Mouse (Mus musculus) hindbrain, postnatal 0 days (tissue): ENCODE data around the gene Ms4a14. TPM values are rescaled to one million over a fixed set of nuclear protein-coding genes. Genes with fewer than 3 reads are reported as not detected.

ENCODE experiments used
- ATAC-seq: fragments of 200-750 bp; cut with Nextera tagmentation; 2 replicates; pipeline ENCODE4 v1.8.0; 2017; ENCODE audit warnings: mild to moderate bottlenecking, moderate TSS enrichment, moderate library complexity
- DNase-seq: peaks from one replicate; pipeline ENCODE4 v3.0.0-alpha.2; 2015; ENCODE audit warnings: low spot score
- H3K27ac ChIP-seq: fragments of 300-500 bp; sonication (generic); 2 replicates; pipeline ENCODE4 v1.5.1; 2014; ENCODE audit warnings: mild to moderate bottlenecking
- H3K27me3 ChIP-seq: fragments of 300-500 bp; sonication (generic); 2 replicates; pipeline ENCODE4 v1.6.1; 2014; ENCODE audit warnings: low read length, mixed read lengths; ENCODE audit not compliant: insufficient read depth
- H3K36me3 ChIP-seq: fragments of 300-500 bp; sonication (generic); 2 replicates; pipeline ENCODE4 v1.6.1; 2014; ENCODE audit warnings: low read length, mixed read lengths; ENCODE audit not compliant: insufficient read depth
- H3K4me1 ChIP-seq: fragments of 300-500 bp; sonication (generic); 2 replicates; pipeline ENCODE4 v1.6.1; 2014; ENCODE audit warnings: antibody characterized with exemption, low read length, mixed read lengths; ENCODE audit not compliant: insufficient read depth
- H3K4me2 ChIP-seq: fragments of 300-500 bp; sonication (generic); 2 replicates; pipeline ENCODE4 v1.6.1; 2014; ENCODE audit warnings: low read depth, mild to moderate bottlenecking, low read length, moderate library complexity, mixed read lengths
- H3K4me3 ChIP-seq: fragments of 300-500 bp; sonication (generic); 2 replicates; pipeline ENCODE4 v1.5.1; 2014; ENCODE audit warnings: low read length
- H3K9ac ChIP-seq: fragments of 300-500 bp; sonication (generic); replicated peaks from 2 replicates; pipeline ENCODE4 v1.6.1; 2014; ENCODE audit warnings: mild to moderate bottlenecking, low read length, moderate library complexity, mixed read lengths
- H3K9me3 ChIP-seq: fragments of 300-500 bp; sonication (generic); 2 replicates; pipeline ENCODE4 v1.6.1; 2016; ENCODE audit warnings: low read length, mixed read lengths
- CTCF ChIP-seq: IDR thresholded peaks from 2 replicates; pipeline ENCODE4 v1.5.1; 2016; ENCODE audit warnings: antibody characterized with exemption, control low read depth, low read depth
- WGBS: fragments of 180-500 bp; shearing (Covaris S2); extraction: QIAGEN DNeasy Blood & Tissue Kit; methylation state at CpG from one replicate; pipeline ENCODE4 v1.1.7; 2014; 5-methylcytosine and 5-hydroxymethylcytosine counted together
- polyA plus RNA-seq: library from polyadenylated mRNA; unstranded; fragments of >200 nt; fragmentation: Nextera tagmentation; extraction: Ambion mirVana; gene quantifications from 2 replicates; pipeline ENCODE4 v1.2.1, GENCODE M21; 2015
- total RNA-seq: library from RNA; depleted of rRNA; stranded (reverse); fragments of >200 nt; gene quantifications from 2 replicates; pipeline ENCODE4 v1.2.3, GENCODE M21; 2014; rRNA removed

The Ms4a14 gene
- total RNA-seq (not detected in 2 replicates), polyA plus RNA-seq (not detected in 2 replicates)

DNA sequence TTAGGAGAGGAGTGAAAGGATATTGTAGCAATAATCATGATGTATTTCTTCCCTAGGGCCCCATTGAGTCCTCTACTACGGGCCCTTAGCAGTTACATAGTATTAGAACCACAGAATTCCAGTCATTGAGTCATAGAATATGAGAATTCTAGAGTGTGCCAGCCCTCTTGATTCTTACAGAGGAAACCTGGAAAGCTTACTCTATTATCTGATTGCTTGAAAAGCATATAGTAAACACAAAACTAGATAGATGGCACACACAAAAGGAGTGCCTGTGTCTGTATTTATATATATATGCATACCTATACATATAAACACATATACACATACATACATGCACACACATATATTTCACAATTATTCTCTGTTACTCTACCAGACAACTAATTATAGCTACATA, at the start of gene Ms4a14:
Gene Ms4a14, minus strand, starts transcription at position 101 of the 400 bp plus-strand sequence.
- Histone ChIP-seq H3K4me1 (no peaks in the 10 kb centered on the region), H3K4me3 (no peak within 1 kb of the TSS), H3K4me2 (no peak within 1 kb of the TSS), H3K36me3 (no peaks in the 10 kb centered on the region), H3K9me3 (no peaks in the 10 kb centered on the region), H3K27me3 (no peaks in the 10 kb centered on the region), H3K9ac (no peak within 1 kb of the TSS), H3K27ac (no peak within 1 kb of the TSS)
- no peak for TF ChIP-seq CTCF
- ATAC-seq (no peak), DNase-seq (no peak)
- 75% methylated on average over 1 of the region's 1 CpGs for WGBS

DNA sequence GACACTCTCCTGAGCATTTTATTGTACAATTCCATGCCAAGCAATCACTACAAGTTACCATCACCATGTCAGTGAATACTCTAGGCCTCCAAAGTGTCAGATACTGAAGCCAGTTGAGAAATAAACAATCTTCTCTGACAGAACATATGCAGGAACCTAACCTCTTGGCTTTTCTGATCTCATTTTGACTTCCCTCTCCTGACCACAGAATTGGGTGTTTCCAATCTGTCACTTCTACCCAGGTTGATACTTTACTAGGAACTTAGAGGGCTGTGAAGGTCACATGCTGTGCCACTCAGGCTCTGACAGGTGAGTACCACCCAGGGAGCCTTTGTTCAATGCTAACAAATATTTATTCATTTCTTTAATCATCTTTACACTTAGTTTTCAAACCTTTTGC, 47.7 kb upstream of the Ms4a14 start:
- no peaks in the 10 kb centered on the region for H3K9me3 ChIP-seq
- DNase-seq = no peak
- no peak overlapping the region for H3K27ac ChIP-seq
- H3K4me2 ChIP-seq = no peak overlapping the region
- TF ChIP-seq CTCF = no peak
- no peaks in the 10 kb centered on the region for H3K27me3 ChIP-seq
- ATAC-seq = no peak
- no peaks in the 10 kb centered on the region for H3K4me1 ChIP-seq
- no peaks in the 10 kb centered on the region for H3K36me3 ChIP-seq
- no peak overlapping the region for H3K9ac ChIP-seq
- no peak overlapping the region for H3K4me3 ChIP-seq

DNA sequence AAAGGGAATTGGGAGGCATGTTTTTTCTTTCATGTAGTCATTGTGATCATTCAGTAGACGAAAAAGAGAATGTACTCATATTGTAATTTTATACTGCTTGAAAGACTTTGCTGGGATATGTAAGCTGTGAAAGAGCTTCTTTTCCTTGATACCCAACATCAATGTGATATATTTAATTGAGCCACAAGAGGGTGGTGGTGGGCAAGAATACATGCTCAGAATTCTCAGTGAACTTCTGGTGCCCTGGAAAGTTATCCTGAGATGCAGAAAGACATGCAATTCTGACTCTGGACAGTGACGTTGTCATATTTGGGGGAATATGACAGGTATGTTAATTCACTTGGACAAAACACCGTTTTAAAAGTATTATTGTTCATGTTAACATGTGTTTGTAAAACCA, 45.9 kb upstream of the Ms4a14 start:
- peak; percentile 42 for DNase-seq
- Histone ChIP-seq H3K9ac (no peak overlapping the region), H3K4me3 (no peak overlapping the region), H3K27me3 (no peaks in the 10 kb centered on the region), H3K4me2 (no peak overlapping the region), H3K9me3 (no peaks in the 10 kb centered on the region), H3K4me1 (no peaks in the 10 kb centered on the region), H3K36me3 (no peaks in the 10 kb centered on the region), H3K27ac (no peak overlapping the region)
- TF ChIP-seq CTCF = peak; percentile 62
- 62% methylated on average over 3 of the region's 3 CpGs for WGBS
- no peak for ATAC-seq

DNA sequence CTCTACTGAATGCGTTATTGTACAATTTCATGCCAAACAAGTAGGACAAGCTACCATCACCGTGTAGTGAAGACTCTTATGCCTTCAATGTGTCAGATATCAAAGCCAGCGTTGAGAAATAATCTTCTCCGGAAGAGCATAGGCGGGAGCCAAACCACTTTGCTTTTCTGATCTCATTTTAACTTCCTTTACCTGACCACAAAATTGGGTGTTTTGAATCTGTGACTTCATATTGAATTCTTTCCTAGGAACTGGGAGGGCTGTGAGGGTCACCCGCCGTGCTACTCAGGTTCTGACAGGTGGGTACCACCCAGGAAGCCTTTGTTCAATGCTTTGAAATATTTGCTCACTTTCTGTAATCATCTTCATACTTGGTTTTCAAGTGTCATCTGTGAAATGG, 41.5 kb upstream of the Ms4a14 start:
- no peak overlapping the region for H3K9ac ChIP-seq
- no peak overlapping the region for H3K4me2 ChIP-seq
- ATAC-seq (no peak), DNase-seq (no peak)
- no peaks in the 10 kb centered on the region for H3K27me3 ChIP-seq
- no peak overlapping the region for H3K4me3 ChIP-seq
- no peak for TF ChIP-seq CTCF
- 82% methylated on average over 7 of the region's 7 CpGs for WGBS
- H3K9me3 ChIP-seq = no peaks in the 10 kb centered on the region
- no peak overlapping the region for H3K27ac ChIP-seq
- H3K36me3 ChIP-seq = no peaks in the 10 kb centered on the region
- H3K4me1 ChIP-seq = no peaks in the 10 kb centered on the region

DNA sequence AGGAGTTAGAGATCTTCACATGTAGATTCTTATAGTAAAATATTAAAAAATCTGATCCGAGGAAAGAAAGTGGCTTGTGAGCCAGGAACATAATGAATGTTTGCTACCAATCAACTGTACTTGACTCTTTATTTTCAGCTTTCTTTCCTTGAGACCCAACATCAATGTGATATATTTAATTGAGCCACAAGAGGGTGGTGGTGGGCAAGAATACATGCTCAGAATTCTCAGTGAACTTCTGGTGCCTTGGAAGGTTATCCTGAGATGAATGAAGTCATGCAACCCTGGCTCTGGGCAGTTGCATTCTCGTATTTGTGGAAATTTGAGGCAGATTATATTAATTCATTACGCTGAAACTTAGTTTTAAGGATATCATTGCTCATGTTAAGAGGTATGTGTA, 37.6 kb upstream of the Ms4a14 start:
- no peak overlapping the region for H3K27ac ChIP-seq
- H3K9ac ChIP-seq = no peak overlapping the region
- no peaks in the 10 kb centered on the region for H3K4me1 ChIP-seq
- ATAC-seq = no peak
- no peak overlapping the region for H3K4me3 ChIP-seq
- peak; percentile 26 for DNase-seq
- TF ChIP-seq CTCF = peak; percentile 59
- WGBS = 53% methylated on average over 3 of the region's 3 CpGs
- H3K36me3 ChIP-seq = no peaks in the 10 kb centered on the region
- no peak overlapping the region for H3K4me2 ChIP-seq
- H3K27me3 ChIP-seq = no peaks in the 10 kb centered on the region
- no peaks in the 10 kb centered on the region for H3K9me3 ChIP-seq

DNA sequence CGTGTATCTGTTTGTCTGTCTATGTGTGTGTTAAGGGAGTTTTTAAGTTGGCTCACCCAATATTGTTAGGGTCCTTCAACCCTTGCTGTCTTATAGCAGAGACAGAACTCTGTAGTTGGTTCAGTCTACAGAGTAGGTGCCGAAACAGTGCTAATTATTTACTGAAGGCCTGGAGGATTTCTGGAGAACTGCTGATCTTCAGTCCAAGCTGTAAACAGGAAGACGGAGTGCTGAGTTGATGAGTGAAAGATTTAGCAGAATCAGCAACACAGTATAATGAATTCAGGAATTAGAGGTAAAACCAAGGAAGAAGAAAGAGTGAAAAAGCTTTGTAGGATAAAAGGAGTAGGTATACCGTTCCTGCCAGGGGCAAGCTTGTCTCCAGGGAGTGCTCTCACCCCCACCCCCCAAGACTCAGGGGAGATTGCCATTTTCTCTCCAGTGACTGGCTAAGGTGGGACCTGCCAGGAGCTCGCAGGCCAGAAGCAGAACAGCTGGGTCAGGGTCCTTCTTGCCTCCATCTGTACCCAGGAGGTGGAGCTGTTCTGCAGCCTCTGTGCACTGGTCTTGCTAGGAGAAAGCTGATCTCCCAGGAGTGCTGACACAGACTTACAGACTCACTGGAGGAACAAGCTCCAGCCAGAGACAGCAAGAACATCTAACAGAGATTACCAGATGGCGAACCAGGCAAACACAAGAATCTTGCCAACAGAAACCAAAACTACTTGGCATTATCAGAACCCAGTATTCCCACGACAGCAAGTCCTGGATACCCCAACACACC, 35.6 kb upstream of the Ms4a14 start:
- no peaks in the 10 kb centered on the region for H3K9me3 ChIP-seq
- H3K27me3 ChIP-seq = no peaks in the 10 kb centered on the region
- H3K36me3 ChIP-seq = no peaks in the 10 kb centered on the region
- no peak overlapping the region for H3K9ac ChIP-seq
- no peak overlapping the region for H3K27ac ChIP-seq
- WGBS = 56% methylated on average over 7 of the region's 7 CpGs
- peak; percentile 31 for DNase-seq
- TF ChIP-seq CTCF = peak; percentile 37
- H3K4me2 ChIP-seq = no peak overlapping the region
- no peak overlapping the region for H3K4me3 ChIP-seq
- no peaks in the 10 kb centered on the region for H3K4me1 ChIP-seq
- ATAC-seq = no peak

DNA sequence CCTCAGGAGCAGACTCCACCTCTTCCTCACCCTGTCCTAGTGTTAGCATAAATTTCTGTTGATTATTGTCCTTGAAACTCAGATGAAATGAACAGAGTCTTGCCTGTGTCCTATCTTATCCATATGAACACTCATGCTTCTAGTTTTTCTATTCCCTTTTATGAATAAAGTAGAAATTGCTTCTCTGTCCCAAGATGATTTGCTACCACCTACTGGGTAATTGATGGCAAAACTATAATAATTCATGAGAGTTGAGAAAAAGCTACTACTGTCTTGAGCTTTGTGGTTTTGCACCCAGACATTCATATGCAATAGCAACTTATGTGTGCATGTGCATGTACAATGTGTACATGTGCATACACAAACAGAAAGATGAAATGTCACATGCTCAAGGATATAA, 29.7 kb upstream of the Ms4a14 start:
- DNase-seq (no peak), ATAC-seq (no peak)
- no peak overlapping the region for H3K4me3 ChIP-seq
- H3K36me3 ChIP-seq = no peaks in the 10 kb centered on the region
- H3K27ac ChIP-seq = no peak overlapping the region
- H3K4me1 ChIP-seq = no peaks in the 10 kb centered on the region
- no peaks in the 10 kb centered on the region for H3K9me3 ChIP-seq
- no peaks in the 10 kb centered on the region for H3K27me3 ChIP-seq
- no peak overlapping the region for H3K4me2 ChIP-seq
- no peak overlapping the region for H3K9ac ChIP-seq
- TF ChIP-seq CTCF = peak; percentile 14; the same call in 1 of the 2 replicates
